In genomic region chr10:58333414-58333813, GRCm38 (mm10) we compare ENCODE assay signal across 16 mouse cellular contexts. TPM values are rescaled to one million over a fixed set of nuclear protein-coding genes. Genes with fewer than 3 reads are reported as not detected.
DNase-seq lines count a peak whose midpoint lies in the region; ATAC-seq and TF ChIP-seq lines count a peak whose summit lies in the region.
"Had no signal": no experiment of that assay in that cellular context is flagged by ENCODE, and none has a peak within 500 bp of the region (broad histone marks: within the 10 kb centered on the region; RNA-seq: fewer than 3 reads in every experiment).

No protein-coding gene starts in this region.

- H3K4me3 ChIP-seq in stomach, postnatal 0 days (ENCODE audit: low read depth, low read length): no peak overlapping the region
- no peak overlapping the region for H3K4me3 ChIP-seq in neural tube, embryonic 15.5 days (replicated peaks)
- H3K4me3 ChIP-seq: forebrain, embryonic 15.5 days; neural tube, embryonic 13.5 days had no signal

- H3K4me2 ChIP-seq in stomach, postnatal 0 days (replicated peaks; ENCODE audit: low read depth): no peak overlapping the region
- no peak overlapping the region for H3K4me2 ChIP-seq in neural tube, embryonic 15.5 days
- H3K4me2 ChIP-seq: forebrain, embryonic 15.5 days; neural tube, embryonic 13.5 days had no signal

- WGBS in stomach, postnatal 0 days: 69% methylated on average over 5 of the region's 5 CpGs
- WGBS in neural tube, embryonic 15.5 days: 97% methylated on average over 5 of the region's 5 CpGs

- intact Hi-C loops in heart, postnatal 25 days (cut with DNase I): no loop called here

- peak; percentile 46 to 74 for DNase-seq in adrenal gland, adult (ENCODE audit: inconsistent age in 2 of 2, low spot score in 1 of 2)
- DNase-seq in adrenal gland, postnatal 4 days (ENCODE audit: low spot score in 2 of 2): no peak
- DNase-seq in urinary bladder, postnatal 14 days (ENCODE audit: low spot score): peak; percentile 45
- DNase-seq in urinary bladder, postnatal 10 days (ENCODE audit: low spot score): no peak
- DNase-seq in stomach, postnatal 0 days (ENCODE audit: low spot score): no peak
- no peak for DNase-seq in heart, postnatal 25 days (ENCODE audit: low spot score)
- DNase-seq: cerebellum, adult 9-10 months; kidney, adult 18-20 months; kidney, postnatal 36 days; layer of hippocampus, postnatal 36 days; right cerebral cortex, adult 18-20 months had no signal

- no peaks in the 10 kb centered on the region for H3K4me1 ChIP-seq in stomach, postnatal 0 days (replicated peaks; ENCODE audit: control insufficient read depth, insufficient read depth)
- H3K4me1 ChIP-seq in neural tube, embryonic 15.5 days: peaks cover 10% of the 10 kb centered on the region
- H3K4me1 ChIP-seq: forebrain, embryonic 15.5 days had no signal

- H3K36me3 ChIP-seq in stomach, postnatal 0 days (ENCODE audit: control insufficient read depth, insufficient read depth, low read length): no peaks in the 10 kb centered on the region
- no peaks in the 10 kb centered on the region for H3K36me3 ChIP-seq in neural tube, embryonic 15.5 days
- H3K36me3 ChIP-seq: forebrain, embryonic 15.5 days; neural tube, embryonic 13.5 days had no signal

- H3K9me3 ChIP-seq in stomach, postnatal 0 days (ENCODE audit: control insufficient read depth, low read length): no peaks in the 10 kb centered on the region
- H3K9me3 ChIP-seq in neural tube, embryonic 15.5 days (replicated peaks): no peaks in the 10 kb centered on the region
- H3K9me3 ChIP-seq: forebrain, embryonic 15.5 days; neural tube, embryonic 13.5 days had no signal

- TF ChIP-seq EP300 in stomach, postnatal 0 days (optimal IDR thresholded peaks at IDR 0.05): no peak

- no peak overlapping the region for H3K9ac ChIP-seq in stomach, postnatal 0 days (ENCODE audit: low read length)
- H3K9ac ChIP-seq in neural tube, embryonic 15.5 days (replicated peaks): no peak overlapping the region
- H3K9ac ChIP-seq: forebrain, embryonic 15.5 days; neural tube, embryonic 13.5 days had no signal

- no peak for TF ChIP-seq CTCF in stomach, postnatal 0 days (IDR thresholded peaks at IDR 0.05; ENCODE audit: low read depth)

- no peaks in the 10 kb centered on the region for H3K27me3 ChIP-seq in stomach, postnatal 0 days (ENCODE audit: control insufficient read depth, insufficient read depth, low read length)
- no peaks in the 10 kb centered on the region for H3K27me3 ChIP-seq in neural tube, embryonic 15.5 days (replicated peaks)
- H3K27me3 ChIP-seq: forebrain, embryonic 15.5 days; neural tube, embryonic 13.5 days had no signal

- H3K27ac ChIP-seq in stomach, postnatal 0 days (replicated peaks): no peak overlapping the region
- H3K27ac ChIP-seq in neural tube, embryonic 15.5 days (replicated peaks): no peak overlapping the region
- H3K27ac ChIP-seq: forebrain, embryonic 15.5 days; neural tube, embryonic 13.5 days had no signal

- ATAC-seq in granulocyte monocyte progenitor cell, adult 5-6 weeks (replicated peaks; ENCODE audit: poor library complexity, severe bottlenecking): peak; percentile 55
- ATAC-seq in stomach, postnatal 0 days (ENCODE audit: low FRiP score, low TSS enrichment): 0 out of 2 replicates have a peak, but pooled peaks have one; percentile 32
- no peak for ATAC-seq in neural tube, embryonic 15.5 days (ENCODE audit: low FRiP score)
- ATAC-seq: forebrain, embryonic 15.5 days; midbrain, embryonic 16.5 days had no signal

RNA-seq across cellular contexts. Expression of gene Lims1, which starts 10.1 kb away (rescaled TPM):
- 10 to 100 TPM; 78.3 to 80.1 TPM for total RNA-seq in adrenal gland, postnatal 4 days (2021)
- 61.1 and 85.1 TPM in 2 replicates for total RNA-seq in granulocyte monocyte progenitor cell, adult 5-6 weeks (2014; fragmentation: Nextera tagmentation)
- total RNA-seq in granulocyte monocyte progenitor cell, adult 5-6 weeks (2017): 72.9 and 90.6 TPM in 2 replicates
- 101 and 111 TPM in 2 replicates for polyA plus RNA-seq in stomach, postnatal 0 days (2015; fragmentation: Nextera tagmentation; extraction: Ambion mirVana)
- polyA plus RNA-seq in neural tube, embryonic 15.5 days (2015; fragmentation: Nextera tagmentation; extraction: Ambion mirVana): 56.6 and 86.2 TPM in 2 replicates
- 100 to 1,000 TPM; 168 to 192 TPM for total RNA-seq in heart, postnatal 25 days (2021)

Comparison
In these comparisons a context has a peak if more than half of its experiments do, and no peak if none do; other contexts are left out.
1. DNase-seq: peak in adrenal gland, adult (2 of 2) and urinary bladder, postnatal 14 days (single experiment); none in adrenal gland, postnatal 4 days (0 of 2), urinary bladder, postnatal 10 days (single experiment), stomach, postnatal 0 days (single experiment) and heart, postnatal 25 days (single experiment).